Mouse (Mus musculus): ENCODE measurements around the gene Paox.

Gene Paox

GRCm38 (mm10) chr7:140115583-140116328, at the start of gene Paox:
Gene Paox, plus strand, starts transcription at chr7:140115799.
- peak in 1 of 2 experiments; percentile 21 for DNase-seq (ENCODE audit: low spot score in 2 of 2)

GRCm38 (mm10) chr7:140067397-140067796, 48.2 kb upstream of the Paox start:
- no peak for DNase-seq (ENCODE audit: low spot score in 2 of 2)

DNA sequence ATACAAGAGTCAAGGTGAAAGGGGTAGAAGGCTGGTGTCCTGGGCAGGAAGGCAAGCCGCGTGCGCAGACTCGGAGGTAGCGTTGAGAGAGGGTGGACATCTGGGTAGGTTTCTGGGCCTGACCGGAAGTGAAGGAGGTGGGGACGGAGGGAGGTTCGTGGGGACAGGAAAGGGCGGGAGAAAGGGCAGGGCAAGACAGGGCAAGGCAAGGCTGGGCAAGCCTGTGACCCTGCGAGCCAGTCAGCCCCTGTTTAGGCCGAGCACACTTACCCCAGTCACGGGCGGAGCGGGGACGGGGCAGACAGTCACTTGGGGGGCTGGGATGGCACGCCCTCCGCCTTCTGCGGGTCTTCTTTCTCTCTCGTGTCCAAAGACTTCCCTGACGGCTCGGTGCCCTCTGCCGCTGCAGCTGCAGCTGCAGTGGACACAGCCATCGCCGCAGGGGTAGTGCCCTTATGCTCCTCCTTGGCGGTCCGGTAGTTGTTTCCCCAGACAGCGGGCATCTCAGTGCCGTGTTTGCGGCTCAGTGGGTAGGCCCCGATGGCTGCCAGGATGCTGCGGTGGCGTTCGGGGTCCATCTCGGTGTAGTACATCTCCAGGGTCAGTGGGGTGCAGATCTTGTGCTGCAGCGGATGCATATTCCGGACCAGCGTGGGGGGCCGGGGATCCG, 45.4 kb upstream of the Paox start:
- DNase-seq (ENCODE audit: low spot score in 2 of 2), result peak in 1 of 2 experiments; percentile 58

GRCm38 (mm10) chr7:140077698-140078097, 37.9 kb upstream of the Paox start:
- DNase-seq (ENCODE audit: low spot score in 2 of 2), result no peak

DNA sequence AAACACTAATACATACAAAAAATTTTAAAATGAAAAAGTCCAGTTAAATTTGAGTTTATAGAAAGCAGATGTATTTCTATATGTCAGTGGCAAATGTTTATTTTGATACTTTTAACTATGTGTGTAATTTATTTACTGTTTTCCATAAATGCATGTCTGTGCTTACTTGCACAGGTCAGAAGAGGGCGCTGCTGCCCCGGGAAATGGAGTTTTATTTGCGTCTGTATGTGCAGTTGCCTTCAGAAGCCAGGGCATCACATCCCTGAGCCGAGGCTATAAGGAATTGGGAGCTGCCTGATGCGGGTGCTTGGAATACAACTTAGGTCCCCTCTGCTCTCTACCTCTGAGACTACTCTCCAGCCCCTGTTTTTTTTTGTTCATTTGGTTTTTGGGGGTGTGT, 36.9 kb upstream of the Paox start:
- DNase-seq (ENCODE audit: low spot score in 2 of 2), result peak; percentile 39 to 72

GRCm38 (mm10) chr7:140080503-140081156, 35.0 kb upstream of the Paox start:
- DNase-seq (ENCODE audit: low spot score in 2 of 2), result peak in 1 of 2 experiments; percentile 63

DNA sequence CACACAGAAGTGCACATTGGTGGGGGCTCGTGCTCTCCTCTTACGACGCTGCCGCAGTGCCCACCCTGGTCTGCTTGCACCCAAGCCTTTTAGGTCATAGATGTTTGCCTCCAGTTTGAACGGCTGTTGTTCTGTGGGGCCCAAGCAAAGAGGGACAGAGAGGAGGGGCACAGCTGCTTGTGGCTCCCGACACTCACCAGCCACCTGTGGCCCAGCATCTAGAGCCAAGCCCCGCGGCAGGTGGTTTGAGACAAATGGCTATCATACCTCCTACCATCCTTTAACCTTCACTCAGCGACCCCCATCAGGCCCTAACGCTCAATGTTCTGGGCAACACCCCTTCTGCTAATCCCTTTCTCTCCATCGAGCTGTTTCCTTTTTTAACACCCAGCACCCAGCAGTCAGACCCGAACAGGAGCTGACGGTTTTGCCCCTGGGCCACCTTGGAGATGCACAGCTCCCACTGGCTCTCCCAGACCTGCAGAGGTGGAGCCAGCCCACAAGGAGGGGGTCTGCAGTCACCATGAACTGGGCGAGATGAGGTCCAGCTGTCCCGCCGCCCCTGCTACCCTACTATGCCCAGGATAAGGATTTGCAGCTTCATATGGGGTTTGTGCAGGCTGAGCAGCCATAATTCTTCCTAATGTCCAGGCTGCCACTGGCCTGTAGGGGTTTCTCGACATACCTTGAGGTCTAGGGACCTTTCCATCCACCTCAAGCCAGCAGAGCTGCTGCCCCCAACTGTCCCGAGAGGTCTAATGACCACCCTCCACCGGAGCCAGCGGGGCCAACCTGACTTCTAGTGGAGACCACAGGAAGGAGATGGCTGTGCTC, 34.0 kb upstream of the Paox start:
- DNase-seq (ENCODE audit: low spot score in 2 of 2), result peak in 1 of 2 experiments; percentile 60

DNA sequence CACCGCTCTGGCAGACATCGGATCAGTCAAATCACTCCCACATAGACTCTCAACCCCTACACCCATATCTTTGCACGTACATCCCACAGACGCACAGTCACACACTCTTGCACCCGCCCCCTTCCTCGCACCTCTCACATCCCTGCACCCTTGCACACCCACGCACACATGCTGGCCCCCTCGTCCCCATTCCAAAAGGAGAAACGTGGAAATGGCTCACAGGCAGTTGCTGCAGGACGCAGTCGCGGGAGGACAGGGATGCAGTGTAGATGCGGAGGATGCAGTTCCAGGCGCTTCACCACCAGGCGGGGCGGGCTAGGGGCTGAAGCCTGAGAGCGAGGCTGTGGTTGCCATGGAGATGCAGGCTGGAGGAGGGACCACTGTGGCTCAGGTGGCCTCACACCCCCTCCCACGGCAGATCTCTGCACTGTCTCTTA, 33.3 kb upstream of the Paox start, which contains the start of gene Caly:
Caly (minus strand) TSS at position 307 of the 437 bp plus-strand sequence.
- peak in 1 of 2 experiments; percentile 63 for DNase-seq (ENCODE audit: low spot score in 2 of 2)

- DNase-seq (ENCODE audit: low spot score in 2 of 2), result no peak
Measured at GRCm38 (mm10) chr7:140090601-140091000, 25.0 kb upstream of the Paox start.

GRCm38 (mm10) chr7:140092924-140093528, 22.6 kb upstream of the Paox start, which contains the start of gene Prap1:
Gene Prap1, plus strand, starts transcription at chr7:140093395.
- no peak for DNase-seq (ENCODE audit: low spot score in 2 of 2)

- DNase-seq (ENCODE audit: low spot score in 2 of 2), result no peak
Measured at GRCm38 (mm10) chr7:140094954-140095353, 20.6 kb upstream of the Paox start.

GRCm38 (mm10) chr7:140095556-140095955, 20.0 kb upstream of the Paox start:
- no peak for DNase-seq (ENCODE audit: low spot score in 2 of 2)

- DNase-seq (ENCODE audit: low spot score in 2 of 2), result no peak
Measured at GRCm38 (mm10) chr7:140096055-140096454, 19.5 kb upstream of the Paox start.

DNA sequence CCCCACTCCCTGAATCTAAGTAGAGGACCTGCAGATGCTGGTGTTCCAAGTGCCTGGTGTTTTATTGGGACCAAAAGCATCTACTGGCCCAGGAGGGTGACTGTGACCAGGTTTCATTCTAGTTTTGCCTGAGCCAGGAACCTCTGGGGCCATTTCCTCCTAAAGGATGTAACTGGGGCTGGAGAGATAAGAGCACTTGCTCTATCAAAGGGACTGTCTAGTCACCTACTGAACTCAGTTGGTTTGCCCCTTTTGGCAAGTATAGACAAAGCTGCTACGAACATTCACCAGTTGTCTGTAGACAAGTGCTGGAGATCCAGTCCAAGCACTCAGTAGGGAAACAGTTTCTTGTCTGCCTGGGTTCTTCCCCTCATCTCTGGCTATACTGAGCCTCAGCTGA, 17.1 kb upstream of the Paox start:
- DNase-seq (ENCODE audit: low spot score in 2 of 2), result no peak

GRCm38 (mm10) chr7:140101498-140101897, 14.1 kb upstream of the Paox start:
- DNase-seq (ENCODE audit: low spot score in 2 of 2), result no peak

GRCm38 (mm10) chr7:140101993-140102860, 13.4 kb upstream of the Paox start, which contains the start of gene Fuom:
Gene Fuom, minus strand, starts transcription at chr7:140102441.
- peak; percentile 80 to 86 for DNase-seq (ENCODE audit: low spot score in 2 of 2)

DNA sequence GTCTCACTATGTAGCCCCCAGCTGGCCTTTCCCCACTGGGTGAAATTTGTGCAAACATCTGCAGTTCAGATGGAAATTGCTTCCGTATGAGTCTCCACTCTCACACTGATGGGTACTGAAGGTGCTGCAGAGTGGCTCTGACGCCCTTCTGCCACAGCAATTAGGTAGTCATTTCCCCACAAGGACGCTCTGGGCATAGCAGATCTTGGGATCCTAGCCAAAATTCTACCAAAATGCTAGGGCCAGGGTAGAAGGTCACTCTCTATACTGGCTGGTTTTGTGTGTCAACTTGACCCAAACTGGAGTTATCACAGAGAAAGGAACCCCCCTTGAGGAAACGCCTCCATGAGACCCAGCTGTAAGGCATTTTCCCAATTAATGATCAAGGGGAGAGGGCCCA, 11.6 kb upstream of the Paox start:
- DNase-seq (ENCODE audit: low spot score in 2 of 2), result no peak

- no peak for DNase-seq (ENCODE audit: low spot score in 2 of 2)
Measured at GRCm38 (mm10) chr7:140111943-140112342, 3.7 kb upstream of the Paox start.

- DNase-seq (ENCODE audit: low spot score in 2 of 2), result peak; percentile 89 to 93
Measured at GRCm38 (mm10) chr7:140116329-140117054, 893 bp downstream of the Paox start, which contains the start of gene Echs1. Gene Echs1, minus strand, starts transcription at chr7:140116476.

Data from spleen, postnatal 4 days (tissue).